Mouse (Mus musculus): ENCODE measurements around the gene 3110009E18Rik. TPM values are rescaled to one million over a fixed set of nuclear protein-coding genes. Genes with fewer than 3 reads are reported as not detected.

Gene 3110009E18Rik
- polyA plus RNA-seq, 1 experiment from 2014 or later: 21.3 TPM

GRCm38 (mm10) chr1:120171819-120172521, 51.0 kb downstream of the 3110009E18Rik start:
- DNase-seq (ENCODE audit: low spot score) (no peak), ATAC-seq (replicated peaks; ENCODE audit: low FRiP score, low TSS enrichment, low read depth) (no peak)
- no peak overlapping the region for H3K27ac ChIP-seq (ENCODE audit: low read depth)
- no peaks in the 10 kb centered on the region for H3K9me3 ChIP-seq (ENCODE audit: control insufficient read depth, low read length)
- H3K9ac ChIP-seq (ENCODE audit: low read length): no peak overlapping the region
- no peak overlapping the region for H3K4me2 ChIP-seq (ENCODE audit: low read length)
- H3K4me1 ChIP-seq (replicated peaks; ENCODE audit: control insufficient read depth, insufficient read depth, low read length): 0 out of 2 replicates have a peak, but pooled peaks cover 6% of the 10 kb centered on the region
- H3K36me3 ChIP-seq (ENCODE audit: control insufficient read depth, insufficient read depth, low read length): no peaks in the 10 kb centered on the region
- H3K4me3 ChIP-seq (ENCODE audit: low read depth, low read length): no peak overlapping the region
- no peaks in the 10 kb centered on the region for H3K27me3 ChIP-seq (replicated peaks; ENCODE audit: control insufficient read depth, insufficient read depth, low read length)
- WGBS: 51% methylated on average over 5 of the region's 5 CpGs

DNA sequence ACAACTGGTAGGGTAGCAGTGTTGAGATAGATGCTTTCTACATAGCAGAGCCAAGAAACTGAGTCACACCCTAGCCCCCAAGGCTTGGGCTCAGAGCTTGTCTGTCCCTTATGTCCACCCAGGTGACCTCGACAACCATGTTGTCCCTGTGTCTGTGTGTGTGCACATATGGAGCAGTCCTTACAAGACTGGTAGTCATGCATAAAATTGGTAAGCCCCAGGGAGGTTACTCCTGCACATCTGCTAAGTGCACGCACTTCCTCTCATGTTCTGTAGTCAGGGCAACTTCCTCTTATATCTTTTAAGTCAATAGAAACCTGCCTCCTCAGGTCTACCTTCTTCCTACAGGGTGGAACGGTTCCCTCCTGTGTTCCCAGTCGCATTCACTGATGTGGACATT, 54.0 kb downstream of the 3110009E18Rik start:
- Histone ChIP-seq H3K4me2 (ENCODE audit: low read length) (no peak overlapping the region), H3K4me3 (ENCODE audit: low read depth, low read length) (no peak overlapping the region), H3K27ac (ENCODE audit: low read depth) (no peak overlapping the region), H3K9ac (ENCODE audit: low read length) (no peak overlapping the region), H3K9me3 (ENCODE audit: control insufficient read depth, low read length) (no peaks in the 10 kb centered on the region), H3K36me3 (ENCODE audit: control insufficient read depth, insufficient read depth, low read length) (no peaks in the 10 kb centered on the region), H3K27me3 (replicated peaks; ENCODE audit: control insufficient read depth, insufficient read depth, low read length) (no peaks in the 10 kb centered on the region), H3K4me1 (replicated peaks; ENCODE audit: control insufficient read depth, insufficient read depth, low read length) (0 out of 2 replicates have a peak, but pooled peaks cover 6% of the 10 kb centered on the region)
- ATAC-seq (replicated peaks; ENCODE audit: low FRiP score, low TSS enrichment, low read depth) (no peak), DNase-seq (ENCODE audit: low spot score) (no peak)
- 83% methylated on average over 4 of the region's 4 CpGs for WGBS

GRCm38 (mm10) chr1:120176313-120176712, 55.3 kb downstream of the 3110009E18Rik start:
- 15% methylated on average over 14 of the region's 14 CpGs for WGBS
- no peaks in the 10 kb centered on the region for H3K36me3 ChIP-seq (ENCODE audit: control insufficient read depth, insufficient read depth, low read length)
- H3K4me1 ChIP-seq (replicated peaks; ENCODE audit: control insufficient read depth, insufficient read depth, low read length): 0 out of 2 replicates have a peak, but pooled peaks cover 6% of the 10 kb centered on the region
- ATAC-seq (replicated peaks; ENCODE audit: low FRiP score, low TSS enrichment, low read depth) (no peak), DNase-seq (ENCODE audit: low spot score) (no peak)
- peak overlapping the region; percentile 13; the same call in 1 of the 2 replicates for H3K4me2 ChIP-seq (ENCODE audit: low read length)
- H3K4me3 ChIP-seq (ENCODE audit: low read depth, low read length): no peak overlapping the region
- no peak overlapping the region for H3K27ac ChIP-seq (ENCODE audit: low read depth)
- H3K9me3 ChIP-seq (ENCODE audit: control insufficient read depth, low read length): no peaks in the 10 kb centered on the region
- H3K27me3 ChIP-seq (replicated peaks; ENCODE audit: control insufficient read depth, insufficient read depth, low read length): no peaks in the 10 kb centered on the region
- no peak overlapping the region for H3K9ac ChIP-seq (ENCODE audit: low read length)

DNA sequence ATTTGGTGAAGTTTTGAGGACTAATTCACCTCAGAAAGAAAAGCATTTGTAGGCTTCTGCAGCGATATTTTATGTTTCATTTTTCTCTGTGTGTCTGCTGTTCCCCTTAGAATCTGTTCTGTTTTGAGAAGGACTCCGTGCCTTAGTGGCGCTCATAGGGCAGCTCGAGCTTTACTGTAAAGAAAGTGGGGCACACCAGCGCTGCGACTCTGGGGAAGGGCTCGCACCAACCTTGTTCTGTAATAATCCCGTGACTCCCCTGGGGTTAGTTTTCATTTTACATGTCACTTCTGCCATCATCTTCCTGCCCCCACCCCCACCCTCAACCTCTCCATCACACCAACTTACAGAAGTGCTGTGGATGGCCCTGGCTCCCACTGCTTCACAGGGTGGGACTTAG, 56.2 kb downstream of the 3110009E18Rik start:
- no peak overlapping the region for H3K27ac ChIP-seq (ENCODE audit: low read depth)
- 0 out of 2 replicates have a peak, but pooled peaks cover 6% of the 10 kb centered on the region for H3K4me1 ChIP-seq (replicated peaks; ENCODE audit: control insufficient read depth, insufficient read depth, low read length)
- WGBS: 88% methylated on average over 8 of the region's 8 CpGs
- H3K4me2 ChIP-seq (ENCODE audit: low read length): no peak overlapping the region
- H3K27me3 ChIP-seq (replicated peaks; ENCODE audit: control insufficient read depth, insufficient read depth, low read length): no peaks in the 10 kb centered on the region
- no peak overlapping the region for H3K9ac ChIP-seq (ENCODE audit: low read length)
- H3K4me3 ChIP-seq (ENCODE audit: low read depth, low read length): no peak overlapping the region
- DNase-seq (ENCODE audit: low spot score): no peak
- no peak for ATAC-seq (replicated peaks; ENCODE audit: low FRiP score, low TSS enrichment, low read depth)
- no peaks in the 10 kb centered on the region for H3K36me3 ChIP-seq (ENCODE audit: control insufficient read depth, insufficient read depth, low read length)
- no peaks in the 10 kb centered on the region for H3K9me3 ChIP-seq (ENCODE audit: control insufficient read depth, low read length)

DNA sequence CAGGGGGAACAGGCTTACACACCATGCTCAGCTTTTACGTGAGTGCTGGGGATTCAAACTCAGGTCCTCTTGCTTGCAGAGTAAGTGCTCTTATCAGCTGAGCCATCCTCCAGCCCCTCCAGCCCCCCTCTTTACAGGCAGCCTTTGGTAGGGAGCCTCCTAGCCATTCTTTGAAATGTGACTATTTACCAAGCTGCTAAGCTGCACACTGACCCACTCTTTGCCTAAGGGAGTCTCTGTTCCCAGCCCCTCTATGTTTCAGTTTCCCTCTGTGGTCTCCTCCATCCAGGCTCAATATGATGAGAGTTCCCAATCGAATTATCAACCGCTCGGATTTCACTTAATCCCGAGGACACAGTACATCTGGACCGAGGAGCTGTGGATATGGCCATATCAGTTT, 65.2 kb downstream of the 3110009E18Rik start:
- ATAC-seq (replicated peaks; ENCODE audit: low FRiP score, low TSS enrichment, low read depth): no peak
- H3K9me3 ChIP-seq (ENCODE audit: control insufficient read depth, low read length): no peaks in the 10 kb centered on the region
- H3K36me3 ChIP-seq (ENCODE audit: control insufficient read depth, insufficient read depth, low read length): no peaks in the 10 kb centered on the region
- DNase-seq (ENCODE audit: low spot score): no peak
- WGBS: 67% methylated on average over 6 of the region's 6 CpGs
- no peaks in the 10 kb centered on the region for H3K4me1 ChIP-seq (replicated peaks; ENCODE audit: control insufficient read depth, insufficient read depth, low read length)
- H3K27ac ChIP-seq (ENCODE audit: low read depth): no peak overlapping the region
- no peaks in the 10 kb centered on the region for H3K27me3 ChIP-seq (replicated peaks; ENCODE audit: control insufficient read depth, insufficient read depth, low read length)
- no peak overlapping the region for H3K4me2 ChIP-seq (ENCODE audit: low read length)
- H3K9ac ChIP-seq (ENCODE audit: low read length): no peak overlapping the region
- H3K4me3 ChIP-seq (ENCODE audit: low read depth, low read length): no peak overlapping the region

DNA sequence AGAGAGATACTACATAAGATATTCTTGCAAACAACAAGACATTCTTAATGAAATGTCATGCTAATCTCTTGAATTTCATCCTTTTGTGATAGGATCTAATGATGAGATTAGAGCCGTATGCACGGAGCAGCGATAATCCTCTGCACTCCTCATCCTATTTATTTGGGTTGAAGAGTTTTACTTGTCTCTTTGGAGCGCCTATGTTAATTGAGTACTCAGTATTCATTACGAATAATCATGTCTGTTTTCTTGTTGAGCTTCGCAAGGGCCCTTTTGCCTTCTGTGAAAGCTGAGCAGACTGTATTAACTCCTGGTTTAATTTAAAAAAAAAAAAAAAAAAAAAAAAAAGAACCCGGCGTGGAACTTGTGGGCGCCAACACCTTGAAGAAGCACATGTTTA, 65.7 kb downstream of the 3110009E18Rik start:
- ATAC-seq (replicated peaks; ENCODE audit: low FRiP score, low TSS enrichment, low read depth) (no peak), DNase-seq (ENCODE audit: low spot score) (no peak)
- Histone ChIP-seq H3K27me3 (replicated peaks; ENCODE audit: control insufficient read depth, insufficient read depth, low read length) (no peaks in the 10 kb centered on the region), H3K4me1 (replicated peaks; ENCODE audit: control insufficient read depth, insufficient read depth, low read length) (no peaks in the 10 kb centered on the region), H3K4me2 (ENCODE audit: low read length) (no peak overlapping the region), H3K9ac (ENCODE audit: low read length) (no peak overlapping the region), H3K9me3 (ENCODE audit: control insufficient read depth, low read length) (no peaks in the 10 kb centered on the region), H3K36me3 (ENCODE audit: control insufficient read depth, insufficient read depth, low read length) (no peaks in the 10 kb centered on the region), H3K27ac (ENCODE audit: low read depth) (no peak overlapping the region), H3K4me3 (ENCODE audit: low read depth, low read length) (no peak overlapping the region)
- WGBS: 67% methylated on average over 9 of the region's 9 CpGs

DNA sequence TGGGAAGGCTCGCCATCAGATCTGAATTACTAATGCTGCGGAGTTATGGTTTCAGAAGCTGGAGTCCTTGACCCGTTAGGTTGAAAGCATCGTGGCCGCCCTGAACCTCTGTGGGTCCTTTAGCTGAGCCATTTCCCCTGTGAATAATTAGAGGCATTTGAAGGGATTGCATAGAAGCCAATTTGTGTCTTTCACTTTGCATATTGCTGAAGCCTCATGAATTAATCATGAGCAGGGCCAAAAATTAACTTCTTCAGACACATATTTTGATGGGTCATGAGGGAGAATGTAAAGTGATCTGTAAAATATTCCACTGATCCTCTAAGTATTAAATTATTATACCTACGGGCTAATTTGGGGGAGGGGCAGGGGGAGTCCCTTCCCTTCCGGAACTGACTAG, 66.1 kb downstream of the 3110009E18Rik start:
- no peaks in the 10 kb centered on the region for H3K36me3 ChIP-seq (ENCODE audit: control insufficient read depth, insufficient read depth, low read length)
- no peak overlapping the region for H3K4me2 ChIP-seq (ENCODE audit: low read length)
- H3K9me3 ChIP-seq (ENCODE audit: control insufficient read depth, low read length): no peaks in the 10 kb centered on the region
- H3K4me3 ChIP-seq (ENCODE audit: low read depth, low read length): no peak overlapping the region
- no peak for DNase-seq (ENCODE audit: low spot score)
- ATAC-seq (replicated peaks; ENCODE audit: low FRiP score, low TSS enrichment, low read depth): no peak
- 80% methylated on average over 7 of the region's 7 CpGs for WGBS
- H3K27me3 ChIP-seq (replicated peaks; ENCODE audit: control insufficient read depth, insufficient read depth, low read length): no peaks in the 10 kb centered on the region
- no peak overlapping the region for H3K27ac ChIP-seq (ENCODE audit: low read depth)
- no peaks in the 10 kb centered on the region for H3K4me1 ChIP-seq (replicated peaks; ENCODE audit: control insufficient read depth, insufficient read depth, low read length)
- no peak overlapping the region for H3K9ac ChIP-seq (ENCODE audit: low read length)

- H3K9me3 ChIP-seq (ENCODE audit: control insufficient read depth, low read length): no peaks in the 10 kb centered on the region
- no peak for ATAC-seq (replicated peaks; ENCODE audit: low FRiP score, low TSS enrichment, low read depth)
- H3K4me2 ChIP-seq (ENCODE audit: low read length): no peak overlapping the region
- H3K27ac ChIP-seq (ENCODE audit: low read depth): no peak overlapping the region
- no peak for DNase-seq (ENCODE audit: low spot score)
- no peaks in the 10 kb centered on the region for H3K27me3 ChIP-seq (replicated peaks; ENCODE audit: control insufficient read depth, insufficient read depth, low read length)
- no peaks in the 10 kb centered on the region for H3K36me3 ChIP-seq (ENCODE audit: control insufficient read depth, insufficient read depth, low read length)
- WGBS: 87% methylated on average over 6 of the region's 6 CpGs
- H3K4me1 ChIP-seq (replicated peaks; ENCODE audit: control insufficient read depth, insufficient read depth, low read length): no peaks in the 10 kb centered on the region
- H3K4me3 ChIP-seq (ENCODE audit: low read depth, low read length): no peak overlapping the region
- no peak overlapping the region for H3K9ac ChIP-seq (ENCODE audit: low read length)
Measured at GRCm38 (mm10) chr1:120189206-120189605, 68.2 kb downstream of the 3110009E18Rik start.

GRCm38 (mm10) chr1:120190300-120190699, 69.3 kb downstream of the 3110009E18Rik start:
- WGBS: 93% methylated on average over 2 of the region's 2 CpGs
- H3K9me3 ChIP-seq (ENCODE audit: control insufficient read depth, low read length): no peaks in the 10 kb centered on the region
- no peak overlapping the region for H3K4me3 ChIP-seq (ENCODE audit: low read depth, low read length)
- no peak overlapping the region for H3K9ac ChIP-seq (ENCODE audit: low read length)
- ATAC-seq (replicated peaks; ENCODE audit: low FRiP score, low TSS enrichment, low read depth) (no peak), DNase-seq (ENCODE audit: low spot score) (no peak)
- no peaks in the 10 kb centered on the region for H3K36me3 ChIP-seq (ENCODE audit: control insufficient read depth, insufficient read depth, low read length)
- no peaks in the 10 kb centered on the region for H3K4me1 ChIP-seq (replicated peaks; ENCODE audit: control insufficient read depth, insufficient read depth, low read length)
- no peak overlapping the region for H3K27ac ChIP-seq (ENCODE audit: low read depth)
- no peak overlapping the region for H3K4me2 ChIP-seq (ENCODE audit: low read length)
- no peaks in the 10 kb centered on the region for H3K27me3 ChIP-seq (replicated peaks; ENCODE audit: control insufficient read depth, insufficient read depth, low read length)

Measured in intestine, embryonic 14.5 days (tissue).